Mouse (Mus musculus) Muller cell, postnatal 12 days (primary cell): Measurements from ENCODE around the gene Erbb4.

Experiments used
- DNase-seq: peaks from one replicate; pipeline ENCODE4 v3.0.0-alpha.2; 2015; ENCODE audit errors: inconsistent ontology term

Erbb4 gene

DNA sequence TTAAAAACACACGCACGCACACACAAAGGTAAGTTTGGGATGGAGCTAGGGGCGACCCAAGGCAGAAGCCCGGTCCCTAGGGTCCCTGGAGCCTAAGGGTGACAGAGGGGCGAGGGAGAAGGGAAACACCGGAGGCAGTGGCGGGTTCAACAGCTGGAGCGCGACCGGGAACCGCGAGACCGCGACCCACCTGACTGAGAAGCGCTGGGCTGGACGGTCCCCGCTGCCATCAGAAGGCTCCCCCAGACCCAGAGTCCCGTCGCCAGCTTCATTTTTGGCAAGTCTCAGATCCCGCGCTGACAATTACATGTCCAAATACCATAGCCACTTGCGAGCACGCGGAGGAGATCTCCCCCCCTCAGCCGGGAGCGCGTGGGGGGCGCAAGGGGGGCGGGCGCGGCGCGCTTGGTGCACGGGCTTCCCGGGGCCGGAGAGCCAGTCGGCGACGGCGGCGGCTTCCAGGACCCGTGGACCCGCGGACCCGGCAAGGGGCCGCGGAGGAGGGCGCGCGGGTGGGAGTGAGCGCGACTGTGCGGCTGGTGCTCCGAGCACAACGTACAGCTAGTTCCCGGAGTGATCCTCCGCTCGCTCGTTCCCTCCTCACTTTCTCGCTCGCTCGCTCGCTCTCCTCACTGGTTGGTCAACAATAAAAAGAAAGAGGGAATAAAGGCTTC lies at the start of gene Erbb4:
Erbb4 (minus strand) TSS at position 575 of the 674 bp plus-strand sequence.
- DNase-seq = peak; percentile 42

DNA sequence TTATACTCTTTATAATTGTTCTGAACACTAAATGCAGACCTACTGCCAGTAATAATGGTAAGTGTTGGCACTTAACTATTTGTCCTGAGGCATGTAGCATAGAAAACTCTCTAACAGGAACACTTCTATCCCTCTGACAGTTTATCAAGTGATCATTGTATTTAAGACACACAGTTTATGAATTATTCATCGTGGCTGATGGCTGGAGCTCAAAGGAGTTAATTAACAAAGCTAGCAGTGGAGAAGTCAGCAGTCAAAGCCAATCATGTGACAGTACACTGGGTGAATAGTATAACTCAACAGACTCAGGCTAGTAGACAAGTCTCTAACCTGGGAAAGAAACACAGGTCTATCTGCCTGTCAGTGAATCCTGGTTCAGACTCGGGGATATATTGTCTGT lies 49.5 kb upstream of the Erbb4 start:
- DNase-seq = peak; percentile 26

DNA sequence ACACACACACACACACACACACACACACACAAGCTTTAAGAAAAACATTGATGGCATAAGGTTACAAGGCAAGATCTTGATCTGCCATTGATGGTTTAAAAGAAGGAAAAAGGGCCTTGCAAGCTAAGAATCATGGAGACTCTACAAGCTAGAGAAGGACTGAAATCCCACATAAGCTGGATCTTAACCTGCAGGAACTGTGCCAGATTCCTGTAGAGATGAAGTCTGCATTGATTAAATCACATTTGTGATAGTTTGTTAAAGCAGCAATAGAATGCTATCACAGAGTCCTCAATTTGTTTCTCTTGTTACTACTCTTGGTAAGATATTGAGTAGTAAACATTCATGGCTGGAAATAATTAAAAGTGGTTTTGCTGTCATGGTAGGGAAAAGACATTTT lies 33.5 kb upstream of the Erbb4 start:
- no peak for DNase-seq

DNA sequence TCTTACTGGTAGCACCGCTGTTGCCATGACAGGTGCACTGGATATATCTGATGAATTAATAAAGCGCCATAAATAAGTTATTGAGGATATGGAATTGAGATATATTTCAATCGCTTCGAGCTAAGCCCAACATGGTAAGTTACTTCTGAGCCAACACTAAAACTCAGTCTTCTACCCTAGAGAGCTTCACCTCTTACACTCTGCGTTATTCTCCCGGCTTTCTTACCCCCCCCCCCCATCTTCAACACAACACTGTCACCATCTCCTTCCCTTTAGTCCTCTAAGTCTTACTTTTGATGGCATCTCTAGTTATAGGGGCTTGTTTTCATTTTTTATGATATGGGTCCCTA lies 31.6 kb upstream of the Erbb4 start:
- no peak for DNase-seq

DNA sequence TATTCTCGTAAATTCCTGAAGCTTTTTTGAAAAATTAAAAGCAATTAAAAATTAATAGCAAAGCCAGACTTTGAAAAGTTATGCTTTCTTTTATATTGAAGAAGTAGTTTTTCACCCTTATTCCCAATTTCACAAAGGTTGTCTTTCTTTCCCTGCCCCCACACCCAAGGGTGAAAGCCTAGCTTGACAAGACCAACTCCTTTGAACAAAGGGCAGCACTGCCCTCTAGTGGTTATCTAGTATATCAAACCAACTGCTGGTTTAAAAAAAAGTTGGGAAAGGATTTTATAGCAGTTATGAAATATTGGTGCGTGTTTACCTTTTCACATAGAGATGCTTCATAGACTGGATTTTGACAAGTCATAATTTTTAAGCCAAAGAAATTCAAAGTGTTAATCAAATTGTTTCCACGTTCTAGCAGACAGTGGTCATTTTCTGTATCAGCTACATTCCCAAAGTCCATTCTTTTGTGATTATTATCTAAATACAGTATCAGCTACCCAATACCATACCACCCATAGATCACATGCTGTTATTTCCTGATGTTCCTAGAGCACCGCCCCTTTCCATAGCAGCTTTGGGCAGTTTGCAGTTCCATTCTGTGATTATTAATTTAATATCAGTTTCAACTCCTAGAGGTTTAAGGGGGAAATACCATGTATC lies 31.1 kb upstream of the Erbb4 start:
- peak; percentile 49 for DNase-seq

DNA sequence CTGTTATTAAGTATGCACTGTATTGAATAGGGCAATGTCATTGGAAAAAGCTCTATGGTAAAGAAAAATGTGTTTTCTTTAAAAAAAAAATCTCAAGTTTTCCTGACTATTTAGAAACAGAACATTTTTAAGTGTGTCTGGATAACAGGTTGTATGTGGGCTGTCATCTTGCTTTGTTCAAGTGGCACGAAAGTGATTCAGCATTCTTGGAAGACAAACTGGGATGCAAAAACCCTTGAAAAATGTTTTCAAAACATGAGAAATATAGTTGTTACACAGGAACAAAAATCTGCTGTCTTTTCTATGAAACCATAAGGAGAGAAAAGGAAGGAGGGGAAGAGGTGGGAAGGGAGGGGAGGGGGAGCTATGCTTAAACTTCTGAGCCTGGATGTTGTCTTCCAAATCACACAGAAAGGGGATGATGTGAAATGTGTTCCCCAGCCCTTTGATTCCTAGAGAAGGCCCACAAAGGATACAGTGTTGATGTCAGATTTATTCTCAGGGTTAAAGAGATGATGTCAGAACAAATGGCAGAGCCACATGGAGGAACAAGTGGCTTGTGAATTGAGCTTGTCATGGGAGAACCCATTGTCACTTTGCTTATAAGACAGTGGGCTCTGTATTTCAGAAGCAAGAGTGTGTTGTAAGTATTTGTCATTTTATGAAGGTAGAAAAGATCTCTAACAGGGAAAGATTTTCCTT lies 16.4 kb upstream of the Erbb4 start:
- DNase-seq = no peak

DNA sequence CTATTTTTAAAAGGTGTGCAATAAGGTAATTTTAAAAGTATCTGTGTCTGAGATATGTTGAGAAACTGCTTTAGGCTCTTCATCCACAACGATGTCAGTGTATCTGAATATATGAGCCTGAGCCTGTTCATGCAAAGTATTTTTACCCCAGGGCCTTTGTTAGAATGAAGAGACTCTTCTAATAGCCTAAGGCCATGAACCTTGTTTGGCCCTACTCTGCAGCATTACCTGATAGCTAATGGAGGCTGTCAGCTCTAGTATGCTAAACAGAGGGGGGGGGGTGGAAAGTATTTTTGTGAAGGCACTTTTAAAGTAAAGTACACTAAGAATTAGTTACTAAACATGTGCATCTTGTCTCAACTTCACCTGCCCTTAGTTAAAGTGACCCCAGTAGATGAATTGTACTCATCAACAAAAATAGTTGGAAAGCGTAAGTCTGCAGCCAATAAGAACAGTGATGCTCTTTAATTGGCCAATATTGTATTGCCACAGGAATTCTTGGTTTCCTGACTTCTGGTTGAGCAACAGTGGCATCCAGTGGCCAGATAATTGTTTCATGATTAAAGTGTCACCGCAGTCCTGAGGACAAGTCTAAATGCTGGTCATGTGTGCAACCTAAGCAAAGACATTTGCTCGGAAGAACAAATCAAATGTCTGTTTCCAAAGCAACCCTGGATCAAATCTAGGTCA lies 10.5 kb upstream of the Erbb4 start:
- peak; percentile 40 for DNase-seq

DNA sequence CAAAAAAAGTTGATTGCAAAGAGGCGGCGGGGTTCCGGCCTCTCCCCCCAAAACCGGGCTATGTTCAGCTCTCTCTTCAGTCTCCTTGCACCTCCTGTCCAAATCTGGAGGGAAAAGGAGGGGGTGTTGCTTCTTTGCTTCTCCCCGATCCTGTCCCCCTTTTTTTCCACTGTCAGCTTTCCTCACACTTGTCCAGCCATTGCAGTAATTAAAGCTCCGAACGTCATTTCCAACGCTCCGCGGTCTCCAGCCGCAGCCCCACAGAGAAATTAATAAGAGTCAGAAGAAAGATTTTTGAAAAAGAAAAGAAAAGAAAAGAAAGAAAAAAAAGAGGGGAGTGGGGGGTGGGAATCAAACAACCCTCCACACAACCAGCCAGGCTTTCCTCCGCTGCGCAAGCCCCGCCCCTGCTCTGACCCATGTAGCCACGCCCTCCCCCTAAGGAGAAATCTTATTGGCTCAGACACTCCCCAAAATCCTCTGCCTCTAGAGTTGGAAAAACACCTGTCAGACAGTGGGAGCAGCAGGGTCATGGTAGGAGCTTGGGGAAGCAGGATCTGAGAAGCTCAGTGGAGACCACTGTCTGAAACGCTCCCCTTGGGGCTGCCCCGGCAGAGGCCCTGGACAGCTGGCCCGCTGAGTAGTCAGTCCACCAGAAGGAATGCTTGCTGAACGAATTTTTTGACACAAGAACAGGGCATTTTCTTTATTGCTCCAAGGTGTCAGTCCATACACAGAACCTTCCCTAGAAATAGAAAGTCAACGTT lies 483 bp upstream of the Erbb4 start:
- DNase-seq = peak; percentile 53

DNA sequence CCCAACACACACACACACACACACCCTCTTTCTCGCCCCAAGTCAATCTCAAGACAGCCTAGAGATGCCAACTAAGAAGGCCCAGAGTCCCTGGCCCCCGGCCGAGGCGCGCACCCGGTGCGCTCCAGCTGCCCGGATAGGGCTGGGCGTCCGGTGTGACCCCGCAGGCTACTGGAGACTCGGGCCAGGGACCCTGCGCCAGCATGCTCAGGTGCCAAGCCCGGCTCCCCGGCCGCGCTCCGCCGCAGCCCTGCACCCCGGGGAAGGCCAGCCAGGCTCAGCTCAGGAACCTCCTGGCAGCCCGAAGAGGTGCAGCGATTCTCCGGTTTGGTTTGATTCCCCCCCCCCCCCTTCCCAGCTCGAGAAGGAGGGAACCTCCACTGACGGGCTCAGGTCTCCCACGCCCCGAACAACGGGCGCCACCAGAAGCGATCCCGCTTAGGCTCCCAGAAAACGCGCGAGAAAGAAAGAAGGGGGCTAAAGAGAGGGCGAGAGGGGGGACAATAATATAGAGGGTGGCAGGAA lies 860 bp downstream of the Erbb4 start:
- peak; percentile 51 for DNase-seq

DNA sequence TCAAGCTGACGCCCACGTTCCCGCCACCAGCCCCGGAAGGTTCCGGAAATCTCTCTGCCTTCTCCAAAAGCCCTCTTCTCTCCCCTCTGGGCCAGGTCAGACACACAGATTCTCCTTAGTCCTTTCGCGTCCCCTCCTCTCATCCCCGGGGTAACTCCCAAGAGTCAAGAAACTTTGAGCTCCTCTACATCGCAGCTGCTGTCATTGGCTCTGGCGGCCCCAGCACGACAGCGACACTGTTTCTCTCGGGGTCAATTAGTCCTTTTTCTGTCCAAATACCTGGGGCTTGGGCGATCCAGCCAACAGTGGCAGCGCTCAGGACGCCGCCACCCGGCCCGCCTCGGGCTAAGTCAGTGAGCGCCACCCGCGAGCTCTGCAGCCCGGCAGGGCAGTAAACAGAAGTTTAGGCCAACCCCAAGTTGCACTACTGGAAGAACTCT lies 1.5 kb downstream of the Erbb4 start:
- DNase-seq = peak; percentile 73

DNA sequence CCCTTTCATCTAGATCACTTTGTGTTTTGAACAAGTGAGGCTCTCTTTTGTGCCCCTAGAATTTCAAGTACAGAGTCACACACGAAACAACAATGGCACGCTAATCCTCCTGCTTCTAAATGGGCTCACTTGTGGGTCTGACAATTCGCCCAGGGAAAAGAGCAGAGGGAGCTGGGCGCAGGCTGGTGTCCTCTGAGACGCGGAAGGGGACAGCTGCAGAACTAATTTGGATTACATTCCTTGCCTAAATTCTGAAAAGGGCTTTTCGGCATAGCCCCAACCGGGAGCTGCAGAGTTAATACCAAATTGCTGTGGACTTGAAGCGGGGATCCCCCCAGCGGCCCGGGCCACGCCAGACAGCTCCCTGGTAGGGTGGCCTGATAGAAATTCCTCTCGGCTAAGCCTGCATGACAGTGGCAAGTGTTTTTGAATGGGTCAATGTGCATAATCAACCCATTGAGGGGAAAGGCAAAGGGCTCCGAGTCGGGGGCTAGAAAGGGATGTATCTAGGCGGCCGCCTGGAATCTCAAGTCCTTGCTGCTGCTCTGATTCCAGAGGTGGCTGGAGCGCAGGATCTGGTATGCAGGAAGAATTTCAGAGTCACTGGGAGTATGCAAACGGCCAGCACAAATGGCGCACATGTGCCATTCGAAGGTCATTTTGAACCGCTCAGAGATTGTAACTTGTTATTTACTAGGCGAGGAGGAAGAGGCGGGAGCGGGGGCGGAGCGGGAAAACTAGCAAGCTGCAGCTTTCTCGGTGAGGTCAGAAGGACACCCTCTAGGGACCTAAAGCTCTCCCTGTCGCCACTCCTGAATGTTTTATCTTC lies 2.2 kb downstream of the Erbb4 start:
- DNase-seq = peak; percentile 56

DNA sequence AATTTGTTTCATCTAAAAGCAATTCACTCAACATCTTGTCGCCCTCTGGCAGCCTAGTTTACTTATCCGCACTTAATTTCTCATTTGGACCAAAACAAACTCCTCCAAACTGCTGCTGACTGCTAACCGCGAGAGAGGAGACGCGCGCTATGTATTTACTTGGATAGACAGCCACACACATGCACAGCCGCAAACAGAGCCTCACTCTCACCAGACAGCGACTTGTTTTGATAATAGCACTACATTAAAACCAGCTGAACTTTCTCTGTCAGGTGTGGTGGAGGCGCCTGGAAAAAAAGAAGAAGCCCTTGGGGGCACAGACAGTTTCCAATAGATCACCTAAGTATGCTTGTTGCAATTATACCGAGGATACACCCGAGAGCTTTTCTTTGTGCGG lies 2.8 kb downstream of the Erbb4 start:
- no peak for DNase-seq

DNA sequence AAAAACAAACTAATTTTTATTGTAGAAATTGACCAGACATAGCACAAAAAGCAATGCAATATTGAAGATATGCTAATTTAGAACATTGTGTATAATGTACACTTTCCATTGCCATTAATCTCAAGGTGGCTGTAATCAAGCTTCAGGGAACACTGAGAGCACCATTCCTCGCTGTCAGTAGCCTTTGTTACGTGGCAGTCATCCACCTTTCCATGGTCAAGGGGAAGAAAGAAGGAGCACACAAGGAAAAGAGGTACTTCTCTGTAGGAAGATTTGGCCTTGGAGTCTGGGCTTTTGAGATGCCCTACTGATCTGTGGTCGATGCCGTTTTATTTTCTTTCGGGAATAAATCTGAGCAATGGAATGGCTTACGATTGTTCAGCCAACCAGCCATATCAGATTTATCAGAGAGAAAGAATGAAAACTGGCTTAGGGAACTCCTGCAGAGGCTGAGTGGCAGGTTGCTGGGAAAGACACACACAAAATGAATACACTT lies 4.6 kb downstream of the Erbb4 start:
- DNase-seq = no peak

DNA sequence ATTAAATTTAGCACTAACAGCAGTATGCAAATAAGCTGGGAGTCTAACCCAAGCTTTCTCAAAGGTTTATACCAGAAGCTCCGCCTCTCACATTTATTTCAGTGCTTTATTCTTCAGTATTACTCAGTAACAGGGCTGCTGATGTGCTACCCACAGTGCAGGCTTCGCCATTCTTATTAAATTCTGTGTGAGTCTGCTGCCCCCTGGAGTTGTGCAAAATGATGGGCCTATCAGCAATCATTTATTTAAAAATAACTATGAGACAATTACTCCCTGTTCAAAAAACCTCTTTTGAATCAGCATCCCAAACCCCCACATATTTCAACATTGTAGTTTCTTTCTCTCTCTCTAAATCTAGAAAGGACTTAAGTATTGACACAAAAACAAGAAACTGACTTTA lies 6.2 kb downstream of the Erbb4 start:
- DNase-seq = no peak

DNA sequence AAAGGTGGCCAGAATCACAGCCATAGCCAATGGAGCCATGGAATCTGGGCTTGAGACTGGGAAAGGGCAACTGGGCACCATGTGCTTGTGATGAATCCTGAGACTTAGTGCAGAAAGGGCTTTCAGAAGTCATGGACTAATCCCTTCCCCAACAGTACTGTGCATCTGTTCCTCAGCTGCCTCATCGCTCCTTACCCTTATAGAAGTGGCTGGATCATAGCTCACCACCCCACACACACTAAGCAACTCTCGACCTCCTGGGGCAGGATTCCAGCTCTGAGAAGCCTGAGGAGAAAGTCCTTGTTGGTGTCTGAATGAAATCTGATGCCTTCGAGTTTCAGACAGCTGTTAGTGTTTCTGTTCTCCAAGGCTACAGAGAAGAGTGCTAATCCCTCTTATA lies 14.8 kb downstream of the Erbb4 start:
- no peak for DNase-seq

DNA sequence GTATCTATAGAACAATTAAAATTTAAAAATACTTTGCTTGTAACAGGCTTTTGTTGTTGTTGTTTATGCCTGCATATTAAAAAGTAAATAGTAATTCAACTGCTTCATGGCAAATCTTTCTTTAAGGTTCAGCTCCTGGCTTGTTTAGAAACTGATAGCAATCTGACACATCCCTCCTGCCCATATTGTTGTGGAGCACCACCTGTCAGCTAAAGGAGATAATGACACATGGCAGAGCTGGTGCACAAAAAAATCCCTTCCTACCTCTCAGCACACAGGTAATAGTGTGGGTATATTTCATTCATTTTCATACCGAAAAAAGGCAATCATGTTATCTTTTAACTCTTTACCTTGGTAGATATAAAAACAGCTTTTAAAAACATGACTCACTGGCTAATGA lies 18.5 kb downstream of the Erbb4 start:
- DNase-seq = no peak

DNA sequence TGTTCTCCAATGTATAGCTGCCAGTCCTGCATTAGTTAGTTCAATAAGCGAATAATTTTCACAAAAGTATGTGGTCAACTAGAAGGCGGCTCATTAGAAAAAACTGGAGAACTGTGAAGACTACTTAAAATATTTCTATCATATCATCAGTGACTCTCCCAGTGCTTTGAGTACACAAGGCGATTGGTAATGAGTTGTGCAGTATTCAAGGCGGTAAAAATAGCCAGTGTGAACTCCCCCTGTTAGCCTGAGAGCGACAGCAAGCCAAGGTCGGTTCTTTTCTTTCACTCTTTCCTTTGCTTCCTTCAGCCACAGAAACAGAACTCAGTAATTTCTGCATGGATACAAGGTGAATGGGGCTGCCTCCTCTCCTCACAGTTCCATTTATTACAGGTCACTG lies 22.1 kb downstream of the Erbb4 start:
- DNase-seq = no peak

DNA sequence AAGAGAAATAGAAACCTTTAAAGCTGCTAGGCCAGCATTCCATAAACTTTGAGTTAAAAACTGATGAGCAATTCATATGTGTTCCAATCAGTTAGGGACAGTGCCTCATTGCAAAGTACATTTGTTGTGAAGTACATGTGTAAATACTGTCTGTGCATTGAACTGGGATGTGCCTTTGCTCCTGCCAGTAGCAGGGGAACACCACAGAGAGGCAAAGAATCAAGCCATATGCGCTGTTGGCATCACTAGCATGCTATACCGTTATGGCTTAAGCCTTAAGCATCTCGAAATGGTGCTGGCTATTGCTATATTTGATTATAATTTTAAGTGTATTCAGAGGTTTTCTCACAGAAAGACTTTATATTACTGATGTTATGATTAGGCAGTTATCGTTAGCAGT lies 58.9 kb downstream of the Erbb4 start:
- DNase-seq = no peak

DNA sequence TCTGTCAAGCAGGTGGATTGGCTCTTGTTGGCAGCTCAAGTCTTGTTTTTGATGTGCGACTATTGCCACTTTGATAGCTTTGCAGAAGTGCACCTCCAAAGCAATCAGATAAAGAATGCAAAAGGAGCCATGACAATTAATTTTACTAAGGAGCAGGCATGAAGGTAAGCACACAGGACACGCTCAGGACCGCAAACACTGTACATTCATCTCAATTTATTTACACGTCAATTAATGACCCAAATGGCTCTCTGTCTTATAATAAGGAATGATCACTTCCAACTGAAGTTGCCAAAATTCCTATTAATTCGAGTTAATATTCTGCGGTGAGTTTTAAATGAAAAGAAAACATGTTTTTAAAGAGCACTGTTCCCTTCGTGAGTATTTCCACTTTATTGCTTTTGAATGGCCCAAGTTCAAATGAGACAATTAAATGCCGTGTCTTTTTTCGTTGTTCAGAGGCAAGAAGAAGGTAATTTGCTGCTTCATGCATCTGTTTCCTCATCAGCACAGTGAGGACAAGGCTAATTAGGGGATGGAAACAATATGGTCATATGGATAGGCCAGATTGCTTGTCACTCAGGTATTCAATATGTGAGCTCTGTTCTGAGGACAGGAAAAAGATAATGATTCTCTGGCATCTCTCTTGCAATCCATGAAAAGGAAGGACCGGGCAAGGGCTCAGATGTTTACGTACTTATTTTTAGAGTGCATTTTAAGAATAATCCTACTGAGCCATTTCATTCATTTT lies 61.5 kb downstream of the Erbb4 start:
- DNase-seq = no peak

DNA sequence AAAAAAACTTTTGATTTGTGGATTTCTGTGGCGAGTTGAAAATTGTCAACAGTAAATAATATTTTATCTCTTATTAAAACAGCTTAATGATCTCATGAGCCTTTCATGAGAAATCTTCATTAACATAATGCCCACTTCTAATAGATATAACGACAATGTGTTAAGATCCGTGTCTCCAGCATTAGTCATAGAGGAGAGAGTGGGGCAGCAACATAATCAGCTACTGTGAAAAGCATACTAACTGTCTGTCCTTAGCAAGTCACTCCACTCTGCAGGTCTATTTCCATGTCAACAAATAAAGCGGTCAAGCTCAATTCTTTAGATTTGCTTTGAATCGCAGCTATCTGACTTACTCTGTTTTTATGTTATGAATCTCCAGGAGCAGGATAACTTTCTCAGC lies 80.0 kb downstream of the Erbb4 start:
- DNase-seq = no peak
